Mouse (Mus musculus): ENCODE measurements around the gene Fam83d. TPM values are rescaled to one million over a fixed set of nuclear protein-coding genes. Genes with fewer than 3 reads are reported as not detected.

Fam83d gene
- polyA plus RNA-seq, 1 experiment from 2014 or later = 11.0 TPM

- Histone ChIP-seq H3K27ac (peak overlapping the region; percentile 30; the same call in 1 of the 2 replicates), H3K4me3 (no peak overlapping the region), H3K27me3 (no peaks in the 10 kb centered on the region), H3K4me1 (replicated peaks) (peaks cover 13% of the 10 kb centered on the region), H3K36me3 (peaks cover 68% of the 10 kb centered on the region), H3K9me3 (no peaks in the 10 kb centered on the region), H3K4me2 (no peak overlapping the region), H3K9ac (no peak overlapping the region)
- ATAC-seq (ENCODE audit: low FRiP score) = no peak
- 61% methylated on average over 5 of the region's 5 CpGs for WGBS
Measured at GRCm38 (mm10) chr2:158833221-158833620, 65.3 kb downstream of the Fam83d start.

GRCm38 (mm10) chr2:158833645-158834044 lies 65.8 kb downstream of the Fam83d start:
- H3K9me3 ChIP-seq = no peaks in the 10 kb centered on the region
- peaks cover 13% of the 10 kb centered on the region for H3K4me1 ChIP-seq (replicated peaks)
- H3K4me3 ChIP-seq = no peak overlapping the region
- WGBS = 63% methylated on average over 2 of the region's 2 CpGs
- H3K4me2 ChIP-seq = no peak overlapping the region
- H3K27me3 ChIP-seq = no peaks in the 10 kb centered on the region
- ATAC-seq (ENCODE audit: low FRiP score) = no peak
- no peak overlapping the region for H3K9ac ChIP-seq
- H3K36me3 ChIP-seq = peaks cover 68% of the 10 kb centered on the region
- no peak overlapping the region for H3K27ac ChIP-seq

Small RNA genes lying within 50 kb of the gene (microRNA-seq; reads per million reads assigned to microRNA genes)
- not detected for gene Gm26141

Other genes with a start within 250 kb of the Fam83d start
- 6.6 and 8.1 TPM in 2 replicates for gene Slc32a1, start 157.3 kb upstream of the Fam83d start, polyA plus RNA-seq (2015; fragmentation: Nextera tagmentation; extraction: Ambion mirVana)
- gene Actr5, start 143.2 kb upstream of the Fam83d start, polyA plus RNA-seq (2015; fragmentation: Nextera tagmentation; extraction: Ambion mirVana) = 12.4 and 12.6 TPM in 2 replicates
- gene Ppp1r16b, start 102.7 kb upstream of the Fam83d start, polyA plus RNA-seq (2015; fragmentation: Nextera tagmentation; extraction: Ambion mirVana) = 8.0 and 8.5 TPM in 2 replicates
- gene Dhx35, start 26.7 kb downstream of the Fam83d start, polyA plus RNA-seq (2015; fragmentation: Nextera tagmentation; extraction: Ambion mirVana) = 13.3 and 15.4 TPM in 2 replicates

Measured in hindbrain, embryonic 13.5 days (tissue).